18 mouse cellular contexts compared by ENCODE assay signal in genomic region chr6:127942421-127942820, GRCm38 (mm10). TPM values are rescaled to one million over a fixed set of nuclear protein-coding genes. Genes with fewer than 3 reads are reported as not detected.
"Had no signal": no experiment of that assay in that cellular context is flagged by ENCODE, and none has a peak within 500 bp of the region (broad histone marks: within the 10 kb centered on the region; RNA-seq: fewer than 3 reads in every experiment).

No protein-coding gene starts in this region.

- H3K36me3 ChIP-seq: kidney, embryonic 15.5 days; limb, embryonic 10.5 days; liver, embryonic 13.5 days; stomach, embryonic 15.5 days had no signal

- H3K27me3 ChIP-seq: kidney, embryonic 15.5 days; limb, embryonic 13.5 days; liver, embryonic 13.5 days; stomach, embryonic 15.5 days had no signal

- H3K9ac ChIP-seq: kidney, embryonic 15.5 days; limb, embryonic 13.5 days; liver, embryonic 13.5 days; stomach, embryonic 15.5 days had no signal

- H3K4me1 ChIP-seq: kidney, embryonic 15.5 days; limb, embryonic 13.5 days; liver, embryonic 13.5 days; stomach, embryonic 15.5 days had no signal

- DNase-seq: kidney, postnatal 10 days; kidney, postnatal 4 days; liver; liver, embryonic 13.5 days; lung, adult 2 months; lung, postnatal 14 days; lung, postnatal 4 days; midbrain, embryonic 14.5 days; right cerebral cortex, postnatal 25 days; spleen, adult 18-20 months; thymus, postnatal 25 days had no signal

- H3K4me3 ChIP-seq: kidney, embryonic 15.5 days; limb, embryonic 10.5 days; limb, embryonic 13.5 days; liver, embryonic 13.5 days; stomach, embryonic 15.5 days had no signal

- H3K27ac ChIP-seq: kidney, embryonic 15.5 days; limb, embryonic 10.5 days; limb, embryonic 13.5 days; liver, embryonic 13.5 days; stomach, embryonic 15.5 days had no signal

- H3K9me3 ChIP-seq: kidney, embryonic 15.5 days; limb, embryonic 10.5 days; limb, embryonic 13.5 days; liver, embryonic 13.5 days; stomach, embryonic 15.5 days had no signal

- H3K4me2 ChIP-seq: kidney, embryonic 15.5 days; limb, embryonic 13.5 days; liver, embryonic 13.5 days; midbrain, embryonic 11.5 days; stomach, embryonic 15.5 days had no signal

RNA-seq across cellular contexts. Expression of gene Tspan11, which starts 55.0 kb away (rescaled TPM):
- total RNA-seq: megakaryocyte progenitor cell, adult 5-6 weeks; megakaryocyte-erythroid progenitor cell, adult 5-6 weeks had no signal
